Mouse (Mus musculus) naive thymus-derived CD4-positive, alpha-beta T cell, adult 2 months (primary cell): ENCODE measurements around the gene Arrdc4.

Experiments
- DNase-seq: peaks from one replicate; pipeline ENCODE4 v3.0.0-alpha.2; 2011; ENCODE audit warnings: low read depth

Gene Arrdc4

GRCm38 (mm10) chr7:68748761-68749635 is at the start of gene Arrdc4:
Gene Arrdc4 (minus strand): TSS chr7:68749241.
- DNase-seq, result peak; percentile 88

- no peak for DNase-seq
These were observed 46.5 kb upstream of the Arrdc4 start for GRCm38 (mm10) chr7:68795578-68795977.

- no peak for DNase-seq
These were observed 39.7 kb upstream of the Arrdc4 start for GRCm38 (mm10) chr7:68788711-68789110.

- no peak for DNase-seq
These were observed 22.7 kb upstream of the Arrdc4 start for GRCm38 (mm10) chr7:68771757-68772094.

- DNase-seq, result no peak
These were observed 22.1 kb upstream of the Arrdc4 start for GRCm38 (mm10) chr7:68770894-68771756.

GRCm38 (mm10) chr7:68765926-68766325 is 16.9 kb upstream of the Arrdc4 start:
- no peak for DNase-seq

GRCm38 (mm10) chr7:68759148-68759724 is 10.2 kb upstream of the Arrdc4 start:
- no peak for DNase-seq

GRCm38 (mm10) chr7:68756656-68757204 is 7.7 kb upstream of the Arrdc4 start:
- DNase-seq, result no peak

GRCm38 (mm10) chr7:68749919-68750318 is 878 bp upstream of the Arrdc4 start:
- DNase-seq, result no peak

GRCm38 (mm10) chr7:68748361-68748760 is 680 bp downstream of the Arrdc4 start:
- DNase-seq, result peak; percentile 25

- no peak for DNase-seq
These were observed 4.4 kb downstream of the Arrdc4 start for GRCm38 (mm10) chr7:68744616-68745015.

GRCm38 (mm10) chr7:68744206-68744605 is 4.8 kb downstream of the Arrdc4 start:
- DNase-seq, result no peak

- no peak for DNase-seq
These were observed 8.3 kb downstream of the Arrdc4 start for GRCm38 (mm10) chr7:68740763-68741162.

GRCm38 (mm10) chr7:68738676-68739399 is 10.2 kb downstream of the Arrdc4 start:
- DNase-seq, result no peak

GRCm38 (mm10) chr7:68726380-68726779 is 22.7 kb downstream of the Arrdc4 start:
- DNase-seq, result no peak

GRCm38 (mm10) chr7:68724711-68725110 is 24.3 kb downstream of the Arrdc4 start:
- no peak for DNase-seq

GRCm38 (mm10) chr7:68721520-68721919 is 27.5 kb downstream of the Arrdc4 start:
- DNase-seq, result no peak

- no peak for DNase-seq
These were observed 31.1 kb downstream of the Arrdc4 start for GRCm38 (mm10) chr7:68717988-68718387.

GRCm38 (mm10) chr7:68717498-68717897 is 31.5 kb downstream of the Arrdc4 start:
- no peak for DNase-seq

- DNase-seq, result no peak
These were observed 32.1 kb downstream of the Arrdc4 start for GRCm38 (mm10) chr7:68716926-68717325.

- DNase-seq, result no peak
These were observed 36.1 kb downstream of the Arrdc4 start for GRCm38 (mm10) chr7:68712928-68713327.

GRCm38 (mm10) chr7:68712425-68712824 is 36.6 kb downstream of the Arrdc4 start:
- DNase-seq, result no peak
